Mouse (Mus musculus) cerebellum, adult 2 months (tissue): ENCODE measurements around the gene Mrpl9. TPM values are rescaled to one million over a fixed set of nuclear protein-coding genes. Genes with fewer than 3 reads are reported as not detected.

ENCODE experiments used
- DNase-seq, 2 experiments: peaks; one replicate each; pipeline ENCODE4 v3.0.0; 2021
- H3K27ac ChIP-seq: fragments of 200-500 bp; 2 replicates; pipeline ENCODE4 v1.5.1; 2012; ENCODE audit warnings: low read length, control low read depth, inconsistent platforms; ENCODE audit not compliant: insufficient read depth
- H3K27me3 ChIP-seq: fragments of 200-500 bp; 2 replicates; pipeline ENCODE4 v1.6.1; 2012; ENCODE audit warnings: inconsistent platforms, mild to moderate bottlenecking, low read length, moderate library complexity; ENCODE audit not compliant: control insufficient read depth, insufficient read depth
- H3K4me1 ChIP-seq: fragments of 200-500 bp; 2 replicates; pipeline ENCODE4 v1.6.1; 2011; ENCODE audit warnings: low read length; ENCODE audit not compliant: control insufficient read depth, insufficient read depth
- H3K4me3 ChIP-seq: fragments of 200-500 bp; replicated peaks from 2 replicates; pipeline ENCODE3; 2011; ENCODE audit warnings: mild to moderate bottlenecking, low read depth, low read length, control low read depth; ENCODE audit not compliant: insufficient read depth
- CTCF ChIP-seq: fragments of 200-500 bp; IDR thresholded peaks from 2 replicates; pipeline ENCODE4 v1.5.1; 2011; ENCODE audit warnings: low read depth, mild to moderate bottlenecking, control low read depth, low read length, moderate library complexity, borderline replicate concordance; ENCODE audit not compliant: insufficient read depth
- POLR2A ChIP-seq: fragments of 200-500 bp; IDR thresholded peaks from 2 replicates; pipeline ENCODE4 v1.6.1; 2011; ENCODE audit warnings: low read length, control low read depth, borderline replicate concordance; ENCODE audit not compliant: insufficient read depth
- whole genome bisulfite sequencing: fragments of 180-500 bp; shearing (Covaris S2); methylation state at CpG from one replicate; pipeline ENCODE4 v1.1.7; 2018; 5-methylcytosine and 5-hydroxymethylcytosine counted together
- polyA plus RNA-seq: library from polyadenylated mRNA; depleted of rRNA; stranded (reverse); fragments of >200 nt; gene quantifications from 2 replicates; pipeline ENCODE4 v1.2.3, GENCODE M21; 2012; rRNA removed

Mrpl9 gene
- 58.5 and 58.6 TPM in 2 replicates for polyA plus RNA-seq

GRCm38 (mm10) chr3:94442951-94443596 is at the start of gene Mrpl9:
Mrpl9 (plus strand) TSS chr3:94443318.
- 1% methylated on average over 39 of the region's 39 CpGs for WGBS
- H3K4me1 ChIP-seq = peaks cover 4% of the 10 kb centered on the region; the same call in 1 of the 2 replicates
- H3K27me3 ChIP-seq = no peaks in the 10 kb centered on the region
- H3K4me3 ChIP-seq = peak within 1 kb of the TSS; percentile 58
- DNase-seq = peak; percentile 93 to 95
- peak within 1 kb of the TSS; percentile 32; the same call in 1 of the 2 replicates for H3K27ac ChIP-seq
- TF ChIP-seq POLR2A (peak; percentile 88; the same call in 1 of the 2 replicates), CTCF (no peak)

- no peak overlapping the region for H3K27ac ChIP-seq
- peaks cover 4% of the 10 kb centered on the region; the same call in 1 of the 2 replicates for H3K4me1 ChIP-seq
- no peak overlapping the region for H3K4me3 ChIP-seq
- no peak for TF ChIP-seq CTCF
- no peak for TF ChIP-seq POLR2A
- 100% methylated on average over 1 of the region's 1 CpGs for WGBS
- DNase-seq = no peak
- no peaks in the 10 kb centered on the region for H3K27me3 ChIP-seq
Measured at GRCm38 (mm10) chr3:94396336-94396735, 46.8 kb upstream of the Mrpl9 start.

- Histone ChIP-seq H3K27me3 (no peaks in the 10 kb centered on the region), H3K4me1 (peaks cover 4% of the 10 kb centered on the region; the same call in 1 of the 2 replicates), H3K27ac (no peak overlapping the region), H3K4me3 (no peak overlapping the region)
- TF ChIP-seq CTCF (no peak), POLR2A (no peak)
- 91% methylated on average over 4 of the region's 4 CpGs for WGBS
- no peak for DNase-seq
Measured at GRCm38 (mm10) chr3:94396851-94397250, 46.3 kb upstream of the Mrpl9 start.

- TF ChIP-seq CTCF (no peak), POLR2A (no peak)
- H3K27ac ChIP-seq = no peak within 1 kb of the TSS
Measured at GRCm38 (mm10) chr3:94398217-94398616, 44.9 kb upstream of the Mrpl9 start, which contains the start of gene Lingo4. Lingo4 (plus strand) TSS chr3:94398517.

GRCm38 (mm10) chr3:94398943-94399481 is 44.1 kb upstream of the Mrpl9 start:
- peak; percentile 34 to 40 for DNase-seq
- Histone ChIP-seq H3K4me3 (peak overlapping the region; percentile 52), H3K4me1 (peaks cover 4% of the 10 kb centered on the region; the same call in 1 of the 2 replicates), H3K27ac (no peak overlapping the region), H3K27me3 (no peaks in the 10 kb centered on the region)
- TF ChIP-seq POLR2A (no peak), CTCF (0 out of 2 replicates have a peak, but pooled peaks have one; percentile 1)
- 2% methylated on average over 20 of the region's 20 CpGs for WGBS

More at GRCm38 (mm10) chr3:94398217-94398616, 44.9 kb upstream of the Mrpl9 start, which contains the start of gene Lingo4:
- Histone ChIP-seq H3K4me3 (peak within 1 kb of the TSS; percentile 52), H3K27me3 (no peaks in the 10 kb centered on the region), H3K4me1 (peaks cover 4% of the 10 kb centered on the region; the same call in 1 of the 2 replicates)
- DNase-seq = no peak
- WGBS = 84% methylated on average over 6 of the region's 6 CpGs

GRCm38 (mm10) chr3:94399663-94400310 is 43.3 kb upstream of the Mrpl9 start:
- H3K27me3 ChIP-seq = no peaks in the 10 kb centered on the region
- TF ChIP-seq POLR2A = no peak
- no peak for TF ChIP-seq CTCF
- 54% methylated on average over 5 of the region's 5 CpGs for WGBS
- DNase-seq = no peak
- H3K4me3 ChIP-seq = no peak overlapping the region
- no peak overlapping the region for H3K27ac ChIP-seq
- H3K4me1 ChIP-seq = peaks cover 4% of the 10 kb centered on the region; the same call in 1 of the 2 replicates

GRCm38 (mm10) chr3:94402451-94402850 is 40.7 kb upstream of the Mrpl9 start:
- no peak for TF ChIP-seq CTCF
- no peak for TF ChIP-seq POLR2A
- no peak for DNase-seq
- no peaks in the 10 kb centered on the region for H3K27me3 ChIP-seq
- WGBS = 69% methylated on average over 8 of the region's 8 CpGs
- H3K4me3 ChIP-seq = no peak overlapping the region
- no peak overlapping the region for H3K27ac ChIP-seq
- H3K4me1 ChIP-seq = peaks cover 4% of the 10 kb centered on the region; the same call in 1 of the 2 replicates
